Mouse (Mus musculus) midbrain, postnatal 0 days (tissue): Measurements from ENCODE around the gene Tpx2. TPM values are rescaled to one million over a fixed set of nuclear protein-coding genes. Genes with fewer than 3 reads are reported as not detected.

Source experiments
- ATAC-seq: fragments of 200-750 bp; cut with Nextera tagmentation; 2 replicates; pipeline ENCODE4 v1.8.0; 2017; ENCODE audit warnings: moderate number of reproducible peaks, mild to moderate bottlenecking, moderate TSS enrichment, moderate library complexity; ENCODE audit not compliant: low FRiP score
- DNase-seq: peaks from one replicate; pipeline ENCODE4 v3.0.0-alpha.2; 2015; ENCODE audit warnings: low spot score
- H3K27ac ChIP-seq: fragments of 300-500 bp; sonication (generic); 2 replicates; pipeline ENCODE4 v1.5.1; 2014; ENCODE audit warnings: low read depth, mild to moderate bottlenecking, low read length, mixed read lengths
- H3K27me3 ChIP-seq: fragments of 300-500 bp; sonication (generic); 2 replicates; pipeline ENCODE4 v1.6.1; 2014; ENCODE audit warnings: low read length, control low read depth, mixed read lengths; ENCODE audit not compliant: insufficient read depth
- H3K36me3 ChIP-seq: fragments of 300-500 bp; sonication (generic); 2 replicates; pipeline ENCODE4 v1.6.1; 2014; ENCODE audit warnings: low read length, control low read depth, mixed read lengths; ENCODE audit not compliant: insufficient read depth
- H3K4me1 ChIP-seq: fragments of 300-500 bp; sonication (generic); 2 replicates; pipeline ENCODE4 v1.6.1; 2014; ENCODE audit warnings: mild to moderate bottlenecking, control low read depth, antibody characterized with exemption, low read length, mixed read lengths; ENCODE audit not compliant: insufficient read depth
- H3K4me2 ChIP-seq: fragments of 300-500 bp; sonication (generic); 2 replicates; pipeline ENCODE4 v1.6.1; 2014; ENCODE audit warnings: low read depth, mild to moderate bottlenecking, low read length, mixed read lengths; ENCODE audit not compliant: poor library complexity, severe bottlenecking
- H3K4me3 ChIP-seq: fragments of 300-500 bp; sonication (generic); 2 replicates; pipeline ENCODE4 v1.5.1; 2014; ENCODE audit warnings: low read depth, mild to moderate bottlenecking, low read length, moderate library complexity
- H3K9ac ChIP-seq: fragments of 300-500 bp; sonication (generic); replicated peaks from 2 replicates; pipeline ENCODE4 v1.6.1; 2014; ENCODE audit warnings: mild to moderate bottlenecking, low read length, moderate library complexity, mixed read lengths; ENCODE audit not compliant: poor library complexity, severe bottlenecking
- H3K9me3 ChIP-seq: fragments of 300-500 bp; sonication (generic); 2 replicates; pipeline ENCODE4 v1.6.1; 2016; ENCODE audit warnings: low read length, control low read depth
- CTCF ChIP-seq: IDR thresholded peaks from 2 replicates; pipeline ENCODE4 v1.5.1; 2016; ENCODE audit warnings: antibody characterized with exemption, mild to moderate bottlenecking
- WGBS: fragments of 180-500 bp; shearing (Covaris S2); extraction: QIAGEN DNeasy Blood & Tissue Kit; methylation state at CpG from one replicate; pipeline ENCODE4 v1.1.7; 2014; 5-methylcytosine and 5-hydroxymethylcytosine counted together
- polyA plus RNA-seq: library from polyadenylated mRNA; unstranded; fragments of >200 nt; fragmentation: Nextera tagmentation; extraction: Ambion mirVana; gene quantifications from 2 replicates; pipeline ENCODE4 v1.2.1, GENCODE M21; 2015
- total RNA-seq: library from RNA; depleted of rRNA; stranded (reverse); fragments of >200 nt; gene quantifications from 2 replicates; pipeline ENCODE4 v1.2.3, GENCODE M21; 2014

Tpx2 gene
- total and polyA plus RNA-seq, 2 experiments from 2014 or later: 4.7 to 4.8 TPM

GRCm38 (mm10) chr2:152904127-152904643 is 56.4 kb downstream of the Tpx2 start:
- H3K27ac ChIP-seq: no peak overlapping the region
- WGBS: 71% methylated on average over 5 of the region's 5 CpGs
- no peaks in the 10 kb centered on the region for H3K9me3 ChIP-seq
- H3K4me1 ChIP-seq: peaks cover 6% of the 10 kb centered on the region; the same call in 1 of the 2 replicates
- no peaks in the 10 kb centered on the region for H3K27me3 ChIP-seq
- no peak overlapping the region for H3K4me3 ChIP-seq
- ATAC-seq: no peak
- DNase-seq: no peak
- H3K9ac ChIP-seq: no peak overlapping the region
- TF ChIP-seq CTCF: no peak
- H3K4me2 ChIP-seq: no peak overlapping the region
- no peaks in the 10 kb centered on the region for H3K36me3 ChIP-seq

GRCm38 (mm10) chr2:152905036-152905829 is 57.5 kb downstream of the Tpx2 start:
- H3K4me3 ChIP-seq: no peak overlapping the region
- H3K27me3 ChIP-seq: no peaks in the 10 kb centered on the region
- no peaks in the 10 kb centered on the region for H3K9me3 ChIP-seq
- H3K36me3 ChIP-seq: no peaks in the 10 kb centered on the region
- WGBS: 69% methylated on average over 11 of the region's 11 CpGs
- DNase-seq (no peak), ATAC-seq (no peak)
- TF ChIP-seq CTCF: no peak
- H3K4me1 ChIP-seq: peaks cover 6% of the 10 kb centered on the region; the same call in 1 of the 2 replicates
- H3K9ac ChIP-seq: no peak overlapping the region
- no peak overlapping the region for H3K27ac ChIP-seq
- H3K4me2 ChIP-seq: no peak overlapping the region

DNA sequence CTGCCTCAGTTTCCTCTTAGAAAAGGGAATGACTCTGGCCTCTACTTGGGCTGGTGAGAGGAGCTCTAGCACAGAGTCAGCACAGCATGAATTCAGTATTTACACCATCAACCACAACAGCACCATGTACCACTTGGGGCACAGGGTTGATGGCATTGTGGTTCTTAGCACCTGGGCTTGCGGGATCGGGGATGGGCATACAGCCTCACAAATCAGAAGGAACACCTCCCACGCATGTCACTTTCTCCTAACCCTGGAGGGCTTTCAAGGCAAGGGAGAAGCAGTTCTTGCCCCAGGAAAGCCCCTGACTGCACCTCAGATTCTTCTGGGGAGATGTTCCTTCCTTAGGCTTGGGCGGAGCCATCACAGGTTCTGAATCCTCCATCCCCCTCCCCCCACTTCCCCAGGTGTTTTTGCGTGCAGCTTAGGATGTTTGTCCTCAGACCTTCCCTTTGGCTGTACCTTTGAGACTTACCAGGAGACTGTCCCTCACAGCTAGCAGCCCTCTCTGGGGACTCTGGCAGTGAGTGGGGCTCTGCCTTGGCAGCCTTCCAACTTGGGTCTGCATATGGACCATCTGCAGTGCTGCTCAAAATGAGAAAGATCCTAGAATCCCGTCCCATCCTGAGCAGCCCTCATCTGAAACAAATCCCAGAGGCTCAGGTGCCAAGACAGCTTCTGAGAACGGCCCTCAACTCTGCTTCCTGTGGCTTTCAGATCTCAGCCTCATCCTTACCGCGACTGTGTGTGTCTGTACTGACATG is 58.7 kb downstream of the Tpx2 start:
- ATAC-seq: no peak
- no peak for DNase-seq
- Histone ChIP-seq H3K9ac (no peak overlapping the region), H3K4me1 (peaks cover 6% of the 10 kb centered on the region; the same call in 1 of the 2 replicates), H3K4me2 (no peak overlapping the region), H3K36me3 (no peaks in the 10 kb centered on the region), H3K27ac (no peak overlapping the region), H3K27me3 (peaks cover 12% of the 10 kb centered on the region; the same call in 1 of the 2 replicates), H3K9me3 (no peaks in the 10 kb centered on the region), H3K4me3 (no peak overlapping the region)
- no peak for TF ChIP-seq CTCF
- WGBS: 59% methylated on average over 9 of the region's 9 CpGs

- WGBS: 53% methylated on average over 14 of the region's 14 CpGs
Observed at GRCm38 (mm10) chr2:152907114-152907943, 59.6 kb downstream of the Tpx2 start.

DNA sequence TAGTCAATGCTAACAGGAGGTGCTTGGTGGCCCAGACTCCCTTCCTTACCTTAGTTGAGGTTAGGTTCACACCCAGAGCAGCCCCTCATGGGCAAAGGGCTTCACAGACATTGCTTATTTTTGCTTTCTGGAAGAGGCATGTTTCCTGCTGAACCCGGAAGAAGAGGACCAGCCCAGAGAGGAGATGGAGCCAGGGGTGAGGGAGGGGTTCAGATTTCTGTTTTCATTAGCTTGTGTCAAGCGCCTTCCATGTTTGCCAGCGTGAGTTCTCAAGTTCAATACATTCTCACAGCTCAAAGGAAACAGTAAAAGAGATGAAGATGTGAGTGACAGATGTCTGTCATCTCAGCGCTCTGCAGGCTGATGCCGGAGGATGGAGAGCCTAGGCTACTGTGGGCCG is 62.1 kb downstream of the Tpx2 start:
- Histone ChIP-seq H3K36me3 (no peaks in the 10 kb centered on the region), H3K27ac (no peak overlapping the region), H3K9me3 (no peaks in the 10 kb centered on the region), H3K4me3 (no peak overlapping the region), H3K4me2 (no peak overlapping the region), H3K4me1 (peaks cover 6% of the 10 kb centered on the region; the same call in 1 of the 2 replicates), H3K9ac (no peak overlapping the region), H3K27me3 (peaks cover 18% of the 10 kb centered on the region; the same call in 1 of the 2 replicates)
- ATAC-seq (no peak), DNase-seq (no peak)
- TF ChIP-seq CTCF: no peak
- 78% methylated on average over 6 of the region's 6 CpGs for WGBS

More at GRCm38 (mm10) chr2:152907114-152907943, 59.6 kb downstream of the Tpx2 start:
- H3K9me3 ChIP-seq: no peaks in the 10 kb centered on the region
- no peak for ATAC-seq
- H3K9ac ChIP-seq: no peak overlapping the region
- H3K4me3 ChIP-seq: no peak overlapping the region
- no peak overlapping the region for H3K27ac ChIP-seq
- H3K36me3 ChIP-seq: no peaks in the 10 kb centered on the region
- no peak for DNase-seq
- no peak overlapping the region for H3K4me2 ChIP-seq
- peaks cover 14% of the 10 kb centered on the region; the same call in 1 of the 2 replicates for H3K27me3 ChIP-seq
- TF ChIP-seq CTCF: no peak
- peaks cover 6% of the 10 kb centered on the region; the same call in 1 of the 2 replicates for H3K4me1 ChIP-seq
